Mouse (Mus musculus) adipocyte (in vitro differentiated cells): Measurements from ENCODE around the gene Tnfrsf26.

Experiments used
- DNase-seq: peaks from one replicate; pipeline ENCODE4 v3.0.0-alpha.2; 2016; ENCODE audit warnings: low spot score

Gene Tnfrsf26

GRCm38 (mm10) chr7:143599428-143600230 is 28.9 kb downstream of the Tnfrsf26 start, which contains the start of gene Cars:
TSS of gene Cars (minus strand) at chr7:143600090.
- DNase-seq: peak; percentile 93

- DNase-seq: no peak
These were observed 33.7 kb downstream of the Tnfrsf26 start for GRCm38 (mm10) chr7:143594865-143595264.

- DNase-seq: no peak
These were observed 36.3 kb downstream of the Tnfrsf26 start for GRCm38 (mm10) chr7:143592255-143592654.

GRCm38 (mm10) chr7:143588006-143588405 is 40.5 kb downstream of the Tnfrsf26 start:
- no peak for DNase-seq

GRCm38 (mm10) chr7:143587586-143587985 is 40.9 kb downstream of the Tnfrsf26 start:
- DNase-seq: no peak

GRCm38 (mm10) chr7:143583956-143584355 is 44.6 kb downstream of the Tnfrsf26 start:
- DNase-seq: peak; percentile 67

- no peak for DNase-seq
These were observed 45.5 kb downstream of the Tnfrsf26 start for GRCm38 (mm10) chr7:143583025-143583424.

- no peak for DNase-seq
These were observed 52.8 kb downstream of the Tnfrsf26 start for GRCm38 (mm10) chr7:143575751-143576150.

- no peak for DNase-seq
These were observed 62.9 kb downstream of the Tnfrsf26 start for GRCm38 (mm10) chr7:143565648-143566039.

- DNase-seq: no peak
These were observed 63.4 kb downstream of the Tnfrsf26 start for GRCm38 (mm10) chr7:143565015-143565647.

- DNase-seq: no peak
These were observed 64.7 kb downstream of the Tnfrsf26 start for GRCm38 (mm10) chr7:143563787-143564186.
